Mouse (Mus musculus) cerebellum, adult 11-12 months (tissue): ENCODE data around the gene Parp16.
A peak's percentile ranks its signal among the peaks of the same experiment; 100 is the strongest.
"Not testable (repeated sequence)": the region's sequence is repeated elsewhere in the genome, so short reads cannot be mapped to it uniquely, and the experiment has no call there.

ENCODE experiments used
- DNase-seq: peaks from one replicate; pipeline ENCODE4 v3.0.0; 2022

Gene Parp16

GRCm38 (mm10) chr9:65214425-65214777 lies 19.2 kb downstream of the Parp16 start:
- DNase-seq, result no peak

- DNase-seq, result peak; percentile 88
These were observed 19.8 kb downstream of the Parp16 start for GRCm38 (mm10) chr9:65214778-65215493.

GRCm38 (mm10) chr9:65215494-65216126 lies 20.5 kb downstream of the Parp16 start:
- no peak for DNase-seq

- no peak for DNase-seq
These were observed 21.8 kb downstream of the Parp16 start for GRCm38 (mm10) chr9:65216972-65217371.

- DNase-seq, result no peak
These were observed 22.5 kb downstream of the Parp16 start for GRCm38 (mm10) chr9:65217661-65218060.

GRCm38 (mm10) chr9:65218916-65219315 lies 23.8 kb downstream of the Parp16 start:
- DNase-seq, result no peak

- not testable (repeated sequence) for DNase-seq
These were observed 25.2 kb downstream of the Parp16 start for GRCm38 (mm10) chr9:65220398-65220797.

GRCm38 (mm10) chr9:65223927-65224326 lies 28.8 kb downstream of the Parp16 start:
- DNase-seq, result no peak

GRCm38 (mm10) chr9:65225795-65226194 lies 30.6 kb downstream of the Parp16 start:
- DNase-seq, result no peak

- DNase-seq, result no peak
These were observed 35.1 kb downstream of the Parp16 start for GRCm38 (mm10) chr9:65230250-65230649.

GRCm38 (mm10) chr9:65231284-65231683 lies 36.1 kb downstream of the Parp16 start:
- DNase-seq, result no peak

GRCm38 (mm10) chr9:65233243-65233985 lies 38.3 kb downstream of the Parp16 start:
- DNase-seq, result no peak

- DNase-seq, result no peak
These were observed 39.6 kb downstream of the Parp16 start for GRCm38 (mm10) chr9:65234734-65235133.

GRCm38 (mm10) chr9:65235601-65236000 lies 40.4 kb downstream of the Parp16 start:
- DNase-seq, result no peak

GRCm38 (mm10) chr9:65237616-65238015 lies 42.5 kb downstream of the Parp16 start:
- no peak for DNase-seq

GRCm38 (mm10) chr9:65238191-65238760 lies 43.1 kb downstream of the Parp16 start:
- no peak for DNase-seq

- DNase-seq, result no peak
These were observed 44.0 kb downstream of the Parp16 start for GRCm38 (mm10) chr9:65239176-65239575.

- no peak for DNase-seq
These were observed 44.6 kb downstream of the Parp16 start for GRCm38 (mm10) chr9:65239731-65240130.

- DNase-seq, result no peak
These were observed 45.4 kb downstream of the Parp16 start for GRCm38 (mm10) chr9:65240587-65240986.

GRCm38 (mm10) chr9:65241973-65242372 lies 46.8 kb downstream of the Parp16 start:
- no peak for DNase-seq

GRCm38 (mm10) chr9:65243249-65243648 lies 48.1 kb downstream of the Parp16 start:
- DNase-seq, result no peak

GRCm38 (mm10) chr9:65244036-65244806 lies 49.1 kb downstream of the Parp16 start:
- no peak for DNase-seq
